Mouse (Mus musculus): ENCODE measurements around the gene Rab3il1.

GRCm38 (mm10) chr19:10071166-10071565, 69.7 kb downstream of the Rab3il1 start:
- TF ChIP-seq CTCF (IDR thresholded peaks at IDR 0.05; ENCODE audit: low read depth) (no peak), EP300 (optimal IDR thresholded peaks at IDR 0.05) (no peak)

All from stomach, postnatal 0 days (tissue).